Mouse (Mus musculus): ENCODE results near the gene Atp8a2.

- TF ChIP-seq POLR2A (IDR thresholded peaks at IDR 0.05; ENCODE audit: borderline replicate concordance, low read depth, low read length): no peak
- TF ChIP-seq CTCF (IDR thresholded peaks at IDR 0.05; ENCODE audit: low read depth, low read length): no peak
Measured at GRCm38 (mm10) chr14:59960961-59961360, 236.0 kb downstream of the Atp8a2 start.
